Mouse (Mus musculus): ENCODE data around the gene Gm7075.
"Not testable (repeated sequence)": the region's sequence is repeated elsewhere in the genome, so short reads cannot be mapped to it uniquely, and the experiment has no call there.

Gene Gm7075

GRCm38 (mm10) chr10:63421739-63422735 is at the start of gene Gm7075:
TSS of gene Gm7075 (minus strand) at chr10:63421789.
- DNase-seq (ENCODE audit: low spot score in 2 of 2), result peak; percentile 44 to 50

GRCm38 (mm10) chr10:63460935-63461334 is 39.3 kb upstream of the Gm7075 start:
- no peak for DNase-seq (ENCODE audit: low spot score in 2 of 2)

- DNase-seq (ENCODE audit: low spot score in 2 of 2), result no peak
Measured at GRCm38 (mm10) chr10:63457292-63458128, 35.9 kb upstream of the Gm7075 start.

GRCm38 (mm10) chr10:63455110-63455878 is 33.7 kb upstream of the Gm7075 start:
- no peak for DNase-seq (ENCODE audit: low spot score in 2 of 2)

- DNase-seq (ENCODE audit: low spot score in 2 of 2), result no peak
Measured at GRCm38 (mm10) chr10:63453926-63454325, 32.3 kb upstream of the Gm7075 start.

GRCm38 (mm10) chr10:63444602-63445387 is 23.2 kb upstream of the Gm7075 start:
- not testable (repeated sequence) for DNase-seq (ENCODE audit: low spot score in 2 of 2)

GRCm38 (mm10) chr10:63439694-63440228 is 18.2 kb upstream of the Gm7075 start:
- no peak for DNase-seq (ENCODE audit: low spot score in 2 of 2)

GRCm38 (mm10) chr10:63438736-63439262 is 17.2 kb upstream of the Gm7075 start:
- DNase-seq (ENCODE audit: low spot score in 2 of 2), result no peak

- DNase-seq (ENCODE audit: low spot score in 2 of 2), result no peak
Measured at GRCm38 (mm10) chr10:63432887-63433286, 11.3 kb upstream of the Gm7075 start.

- no peak for DNase-seq (ENCODE audit: low spot score in 2 of 2)
Measured at GRCm38 (mm10) chr10:63432099-63432498, 10.5 kb upstream of the Gm7075 start.

GRCm38 (mm10) chr10:63431221-63431736 is 9.7 kb upstream of the Gm7075 start:
- no peak for DNase-seq (ENCODE audit: low spot score in 2 of 2)

- DNase-seq (ENCODE audit: low spot score in 2 of 2), result peak; percentile 84
Measured at GRCm38 (mm10) chr10:63429785-63430305, 8.3 kb upstream of the Gm7075 start, which contains the start of gene Ctnna3. TSS of gene Ctnna3 (plus strand) at chr10:63430098.

- DNase-seq (ENCODE audit: low spot score in 2 of 2), result peak; percentile 100
Measured at GRCm38 (mm10) chr10:63429380-63429779, 7.8 kb upstream of the Gm7075 start.

- peak in 1 of 2 experiments; percentile 53 for DNase-seq (ENCODE audit: low spot score in 2 of 2)
Measured at GRCm38 (mm10) chr10:63429023-63429340, 7.4 kb upstream of the Gm7075 start.

GRCm38 (mm10) chr10:63428243-63429022 is 6.8 kb upstream of the Gm7075 start:
- DNase-seq (ENCODE audit: low spot score in 2 of 2), result peak in 1 of 2 experiments; percentile 51

- DNase-seq (ENCODE audit: low spot score in 2 of 2), result no peak
Measured at GRCm38 (mm10) chr10:63427146-63427545, 5.6 kb upstream of the Gm7075 start.

GRCm38 (mm10) chr10:63424475-63424814 is 2.9 kb upstream of the Gm7075 start:
- DNase-seq (ENCODE audit: low spot score in 2 of 2), result peak; percentile 19 to 32

GRCm38 (mm10) chr10:63423591-63424474 is 2.2 kb upstream of the Gm7075 start:
- no peak for DNase-seq (ENCODE audit: low spot score in 2 of 2)
